Mouse (Mus musculus) c-Kit-positive CD71-positive TER-119-negative erythroid progenitor cells, embryonic 14.5 days (primary cell): ENCODE measurements around the gene Rcsd1.

Source experiments
- DNase-seq: peaks from one replicate; pipeline ENCODE4 v3.0.0-alpha.2; 2013; ENCODE audit warnings: low read depth

Gene Rcsd1

GRCm38 (mm10) chr1:165625896-165626295, 83.7 kb downstream of the Rcsd1 start:
- no peak for DNase-seq

- no peak for DNase-seq
Measured at GRCm38 (mm10) chr1:165625058-165625457, 84.5 kb downstream of the Rcsd1 start.

- DNase-seq = no peak
Measured at GRCm38 (mm10) chr1:165618201-165618624, 91.3 kb downstream of the Rcsd1 start.

GRCm38 (mm10) chr1:165617166-165617891, 92.2 kb downstream of the Rcsd1 start:
- DNase-seq = no peak

- DNase-seq = no peak
Measured at GRCm38 (mm10) chr1:165616652-165617051, 92.9 kb downstream of the Rcsd1 start.

- no peak for DNase-seq
Measured at GRCm38 (mm10) chr1:165614793-165615192, 94.8 kb downstream of the Rcsd1 start.

- DNase-seq = no peak
Measured at GRCm38 (mm10) chr1:165613926-165614325, 95.6 kb downstream of the Rcsd1 start.

GRCm38 (mm10) chr1:165612714-165613113, 96.8 kb downstream of the Rcsd1 start:
- DNase-seq = no peak

GRCm38 (mm10) chr1:165610321-165610999, 99.1 kb downstream of the Rcsd1 start:
- DNase-seq = no peak

- no peak for DNase-seq
Measured at GRCm38 (mm10) chr1:165609495-165610320, 99.8 kb downstream of the Rcsd1 start.

- DNase-seq = no peak
Measured at GRCm38 (mm10) chr1:165608904-165609303, 100.7 kb downstream of the Rcsd1 start.

- no peak for DNase-seq
Measured at GRCm38 (mm10) chr1:165605774-165606173, 103.8 kb downstream of the Rcsd1 start.

GRCm38 (mm10) chr1:165605108-165605507, 104.4 kb downstream of the Rcsd1 start:
- no peak for DNase-seq

GRCm38 (mm10) chr1:165604203-165604602, 105.4 kb downstream of the Rcsd1 start:
- no peak for DNase-seq

- no peak for DNase-seq
Measured at GRCm38 (mm10) chr1:165603218-165603617, 106.3 kb downstream of the Rcsd1 start.

- no peak for DNase-seq
Measured at GRCm38 (mm10) chr1:165601775-165602280, 107.7 kb downstream of the Rcsd1 start.
